Mouse (Mus musculus): ENCODE results near the gene Gm20388.

GRCm38 (mm10) chr8:120298601-120299532, 388.2 kb downstream of the Gm20388 start:
- TF ChIP-seq CTCF (IDR thresholded peaks at IDR 0.05; ENCODE audit: low read depth, low read length) (no peak), GATA1 (IDR thresholded peaks at IDR 0.05; ENCODE audit: borderline replicate concordance, low read length) (no peak), TAL1 (conservative IDR thresholded peaks at IDR 0.05; ENCODE audit: low read depth, low read length) (no peak), POLR2AphosphoS5 (IDR thresholded peaks at IDR 0.05; ENCODE audit: insufficient replicate concordance, low read depth, low read length) (no peak)

All from G1E (cell line).